Mouse (Mus musculus) testis, adult 2 months (tissue): Measurements from ENCODE around the gene Cbs.

Experiments
- CTCF ChIP-seq: fragments of 200-500 bp; IDR thresholded peaks from 2 replicates; pipeline ENCODE4 v1.5.1; 2012; ENCODE audit warnings: low read depth, mild to moderate bottlenecking, inconsistent platforms, low read length, moderate library complexity; ENCODE audit not compliant: control insufficient read depth, insufficient read depth, insufficient replicate concordance
- POLR2A ChIP-seq: fragments of 200-500 bp; IDR thresholded peaks from 2 replicates; pipeline ENCODE4 v1.6.1; 2012; ENCODE audit warnings: low read depth, mild to moderate bottlenecking, inconsistent platforms, low read length, moderate library complexity; ENCODE audit not compliant: control insufficient read depth

DNA sequence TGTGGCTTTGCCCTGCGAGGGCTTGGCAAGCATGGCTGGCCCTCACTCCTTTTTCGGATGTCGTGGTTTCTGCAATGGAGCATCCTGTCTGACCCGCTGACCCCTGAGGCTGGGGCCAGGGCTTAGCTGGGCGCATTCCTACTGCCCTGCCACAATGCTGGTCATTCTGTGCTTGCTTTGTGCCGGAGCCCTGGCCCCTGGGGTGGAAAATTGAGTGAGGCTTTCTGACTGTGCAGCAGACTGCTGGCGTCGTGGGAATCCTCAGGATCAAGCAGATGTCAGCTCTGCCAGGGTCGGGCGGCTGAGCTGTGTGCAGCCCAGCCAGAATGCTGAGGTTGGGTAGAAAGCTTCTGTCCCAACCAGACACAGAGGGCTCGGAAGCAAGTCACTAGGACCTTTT, 33.1 kb upstream of the Cbs start:
- TF ChIP-seq CTCF (no peak), POLR2A (no peak)
